Mouse (Mus musculus): ENCODE results near the gene Hspb6.

GRCm38 (mm10) chr7:30550603-30551002 lies 1.4 kb upstream of the Hspb6 start:
- TF ChIP-seq CTCF (IDR thresholded peaks at IDR 0.05; ENCODE audit: insufficient read depth, low read length) (no peak), POLR2A (IDR thresholded peaks at IDR 0.05; ENCODE audit: borderline replicate concordance, extremely low read depth, low read depth, low read length) (no peak)

Measured in lung, adult 2 months (tissue).